Mouse (Mus musculus): Measurements from ENCODE around the gene Prkacb.
"Not testable (repeated sequence)": the region's sequence is repeated elsewhere in the genome, so short reads cannot be mapped to it uniquely, and the experiment has no call there.

Prkacb gene

DNA sequence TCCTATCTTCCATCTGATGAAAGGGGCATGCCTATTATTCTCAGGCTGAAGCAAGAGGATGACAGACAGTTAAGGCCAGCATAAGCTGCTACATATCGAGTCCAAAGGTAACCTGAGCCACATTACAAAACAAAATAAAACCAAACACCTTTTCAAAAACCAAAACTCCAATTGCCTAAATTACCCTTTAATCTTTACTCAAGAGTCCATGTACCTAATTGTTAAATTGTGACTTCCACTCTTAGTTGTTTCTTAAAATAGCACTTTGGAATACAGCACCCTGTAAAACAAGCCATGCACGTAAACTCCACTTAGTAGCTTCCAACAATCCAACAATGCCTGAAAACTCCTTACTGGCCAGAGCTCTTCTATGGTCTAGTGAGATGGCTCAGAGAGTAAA is 34.3 kb downstream of the Prkacb start:
- no peak for DNase-seq (ENCODE audit: low spot score)

DNA sequence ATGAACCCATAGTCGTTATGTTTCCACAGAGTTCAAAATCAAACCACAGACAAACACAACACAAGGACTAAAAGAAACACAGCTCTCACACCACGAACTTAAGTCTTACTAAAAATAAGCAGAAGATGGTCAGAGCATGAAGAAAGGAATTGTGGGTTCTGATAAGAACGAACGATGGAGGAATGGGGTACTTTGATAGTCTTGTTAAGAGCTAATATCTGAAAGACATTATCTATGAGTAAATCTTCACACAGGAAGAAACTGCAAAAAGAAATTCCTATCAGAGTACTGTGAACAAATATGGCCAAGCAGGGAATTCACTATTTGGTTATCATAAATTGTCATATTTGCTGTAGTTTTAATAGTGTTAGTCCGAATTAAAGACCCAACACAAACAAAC is 36.1 kb downstream of the Prkacb start:
- DNase-seq (ENCODE audit: low spot score): no peak

DNA sequence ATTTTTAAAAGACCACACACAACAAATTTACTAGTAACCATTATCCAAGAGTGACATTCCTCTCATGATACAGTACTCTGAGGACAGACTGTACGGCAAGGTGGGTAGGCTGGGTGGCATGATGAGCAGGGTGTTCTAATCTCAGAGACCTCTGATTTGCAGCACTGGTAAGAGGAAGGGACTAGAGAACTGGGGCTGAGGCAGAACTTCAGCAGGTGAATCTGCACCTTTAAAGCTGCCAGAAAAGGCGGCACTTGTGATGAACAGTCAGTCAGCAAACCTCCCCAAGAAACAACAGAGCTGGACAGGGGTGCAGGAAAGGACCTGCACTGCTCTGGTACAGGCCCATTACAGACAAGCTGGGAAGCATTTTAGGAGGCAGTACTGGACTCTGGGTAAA is 41.9 kb downstream of the Prkacb start:
- DNase-seq (ENCODE audit: low spot score): no peak

DNA sequence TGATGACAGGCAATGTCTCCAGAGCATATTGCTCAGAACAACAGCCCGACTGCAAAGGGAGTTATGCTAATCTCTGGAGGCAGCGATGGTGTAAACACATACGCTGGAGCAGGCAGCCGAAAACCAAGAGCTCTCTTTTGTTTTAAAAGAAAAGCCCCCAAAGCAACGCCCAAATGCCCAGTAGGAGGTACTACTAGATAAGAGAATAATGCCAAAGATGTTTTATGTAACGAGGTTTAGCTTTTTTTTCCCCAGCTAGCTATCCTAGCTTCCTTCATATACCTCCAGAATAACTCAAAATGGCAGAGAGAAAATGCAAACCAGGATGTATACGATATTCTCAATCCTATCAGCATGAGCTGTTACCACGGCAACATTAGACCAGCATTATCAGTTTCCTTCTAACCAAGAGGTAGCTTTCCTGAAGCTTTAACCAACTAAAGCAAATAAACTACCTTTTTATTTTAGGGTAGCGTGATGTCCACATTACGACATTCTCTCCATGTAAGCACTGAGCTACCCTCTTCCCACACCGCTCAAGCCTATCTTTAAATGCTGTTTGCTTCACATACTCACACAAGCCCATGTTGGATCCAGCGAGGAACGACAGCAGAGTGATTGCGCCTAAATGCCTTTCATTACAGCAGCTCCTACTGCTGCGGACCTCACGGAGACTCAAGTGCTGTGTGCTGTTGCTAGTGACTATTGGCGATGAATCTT is 42.7 kb downstream of the Prkacb start:
- no peak for DNase-seq (ENCODE audit: low spot score)

DNA sequence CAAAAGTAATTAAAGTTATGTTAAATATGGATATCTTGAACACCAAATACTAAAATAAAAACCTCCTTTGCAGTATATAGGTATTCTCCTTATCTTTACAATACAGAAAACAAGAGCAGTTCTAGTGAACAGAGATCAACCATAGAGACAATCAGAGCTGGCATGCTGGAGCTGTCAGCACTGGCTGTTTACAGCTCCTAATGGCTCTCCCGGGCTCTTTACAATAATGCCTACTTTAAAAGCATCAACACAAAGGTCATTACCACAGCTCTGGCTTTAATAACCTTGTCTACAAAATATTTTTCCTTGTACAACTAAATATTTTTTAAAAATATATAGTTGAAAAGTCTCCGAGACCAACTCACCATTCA is 43.2 kb downstream of the Prkacb start:
- no peak for DNase-seq (ENCODE audit: low spot score)

GRCm38 (mm10) chr3:146768921-146769320 is 43.9 kb downstream of the Prkacb start:
- no peak for DNase-seq (ENCODE audit: low spot score)

DNA sequence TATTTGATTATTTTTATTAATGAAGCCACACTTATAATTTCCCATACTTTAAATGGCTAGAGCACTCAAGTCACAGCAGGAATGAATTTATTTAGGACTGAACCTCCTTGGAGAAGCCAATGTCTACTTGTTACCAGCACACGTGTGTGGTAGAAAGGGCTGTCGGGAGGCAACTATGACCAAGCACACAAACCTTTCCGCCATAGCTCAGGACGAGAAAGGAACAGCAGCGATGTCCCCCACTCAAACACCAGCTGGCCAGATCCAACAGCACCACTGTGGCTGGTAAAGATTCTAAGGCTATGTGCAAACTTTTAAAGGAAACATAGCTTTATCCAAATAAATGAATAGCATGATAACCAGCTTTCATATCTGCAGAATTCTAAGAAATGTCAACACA is 44.4 kb downstream of the Prkacb start:
- no peak for DNase-seq (ENCODE audit: low spot score)

DNA sequence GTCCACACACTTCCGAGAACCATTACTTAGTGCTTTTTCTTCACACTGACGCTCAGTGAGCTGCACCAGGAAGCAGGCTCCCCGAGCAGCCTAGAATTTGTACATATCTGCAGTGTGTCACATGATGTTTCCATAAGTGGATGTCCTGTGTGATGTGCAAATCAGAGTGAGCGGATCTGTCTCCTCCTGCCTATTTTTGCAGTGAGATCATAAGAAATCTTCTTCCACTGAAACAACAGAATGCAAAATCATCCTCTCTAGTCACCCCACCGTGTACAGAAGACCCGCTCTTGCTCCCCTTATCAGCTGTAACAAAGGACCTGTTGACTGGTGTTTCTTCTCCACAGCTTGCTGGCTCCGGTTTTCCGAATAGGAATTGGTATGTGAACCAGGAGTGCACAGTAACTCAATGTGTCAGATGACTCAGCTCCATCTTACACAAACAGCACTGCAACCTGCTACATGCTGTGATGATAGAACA is 46.0 kb downstream of the Prkacb start:
- DNase-seq (ENCODE audit: low spot score): no peak

DNA sequence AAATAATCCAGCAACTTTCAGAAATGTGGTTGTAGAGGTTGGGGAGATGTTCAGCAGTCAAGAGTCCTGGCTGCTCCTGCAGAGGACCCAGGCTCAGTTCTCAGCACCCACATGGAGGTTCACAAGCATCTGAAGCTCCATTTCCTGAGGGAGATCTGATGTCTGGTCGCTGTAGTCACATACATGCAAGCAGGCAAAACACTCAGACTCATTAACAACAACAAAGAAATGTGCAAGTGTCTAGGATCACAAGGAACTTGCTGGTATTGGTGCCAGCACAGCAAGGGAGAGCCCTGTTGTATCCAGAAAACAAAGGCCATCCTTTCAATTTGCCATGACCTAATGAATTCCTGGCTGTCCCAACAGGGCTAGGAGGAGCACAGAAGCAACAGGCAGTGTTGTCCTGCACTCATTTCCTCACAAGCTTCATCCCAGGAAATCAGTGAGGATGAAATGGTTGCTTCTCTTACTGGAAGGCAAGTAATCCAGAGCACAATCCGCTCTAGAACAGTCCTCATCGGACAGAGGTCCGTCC is 46.7 kb downstream of the Prkacb start:
- DNase-seq (ENCODE audit: low spot score): no peak

- DNase-seq (ENCODE audit: low spot score): no peak
These were observed 47.8 kb downstream of the Prkacb start for GRCm38 (mm10) chr3:146764871-146765529.

DNA sequence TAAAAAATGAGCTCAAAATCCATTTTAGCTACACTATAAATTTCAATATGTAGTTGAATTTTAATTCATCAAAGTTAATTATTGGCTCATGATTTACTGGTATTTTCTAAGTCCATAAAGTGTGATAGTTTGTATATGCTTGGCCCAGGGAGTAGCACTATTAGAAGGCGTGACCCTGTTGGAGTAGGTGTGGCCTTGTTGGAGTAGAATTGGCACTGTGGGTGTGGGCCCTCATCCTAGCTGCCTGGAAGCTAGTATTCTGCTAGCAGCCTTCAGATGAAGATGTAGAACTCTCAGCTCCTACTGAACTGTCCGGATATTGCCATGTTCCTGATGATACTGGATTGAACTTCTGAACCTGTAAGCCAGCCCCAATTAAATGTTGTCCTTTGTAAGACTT is 49.7 kb downstream of the Prkacb start:
- DNase-seq (ENCODE audit: low spot score): not testable (repeated sequence)

DNA sequence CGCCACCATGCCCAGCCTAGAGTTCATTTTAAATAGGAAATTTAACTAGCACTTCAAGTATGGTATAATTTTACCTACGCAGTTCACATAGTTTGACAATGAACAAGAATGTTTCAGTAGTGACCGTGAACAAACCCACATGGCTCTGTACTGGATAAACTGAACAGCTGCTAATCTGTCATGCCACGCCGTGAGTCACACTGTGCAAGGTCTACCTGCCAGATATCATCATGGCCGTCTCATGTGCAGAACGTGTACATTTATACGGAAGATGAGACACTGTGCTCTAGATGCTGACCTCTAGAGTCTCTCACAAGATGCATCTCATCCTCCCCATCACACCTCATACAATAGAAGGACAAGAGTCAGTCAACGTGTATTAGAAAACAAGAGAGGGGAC is 51.5 kb downstream of the Prkacb start:
- no peak for DNase-seq (ENCODE audit: low spot score)

GRCm38 (mm10) chr3:146757970-146758960 is 54.5 kb downstream of the Prkacb start:
- no peak for DNase-seq (ENCODE audit: low spot score)

DNA sequence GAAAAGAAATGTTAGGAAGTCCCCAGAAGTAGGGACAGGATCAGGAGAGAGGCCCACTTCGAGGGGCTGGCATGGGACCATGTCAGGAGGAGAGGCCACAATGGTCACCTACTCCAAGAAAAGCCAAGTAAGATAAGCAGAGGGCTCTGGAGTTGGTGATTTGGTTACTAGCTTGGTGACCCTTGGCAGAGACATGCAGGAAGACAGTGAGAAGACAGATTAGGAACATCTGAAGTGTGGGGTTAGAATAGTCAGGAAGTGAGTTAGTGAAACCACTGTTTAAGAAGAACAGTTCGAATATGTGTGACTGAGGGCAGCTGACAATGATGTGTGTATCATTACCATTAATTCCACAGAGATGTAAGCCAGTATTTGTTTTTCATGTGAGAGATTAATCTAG is 58.5 kb downstream of the Prkacb start:
- no peak for DNase-seq (ENCODE audit: low spot score)

- DNase-seq (ENCODE audit: low spot score): no peak
These were observed 71.1 kb downstream of the Prkacb start for GRCm38 (mm10) chr3:146741564-146742202.

- DNase-seq (ENCODE audit: low spot score): no peak
These were observed 71.6 kb downstream of the Prkacb start for GRCm38 (mm10) chr3:146741158-146741557.

GRCm38 (mm10) chr3:146736186-146736585 is 76.6 kb downstream of the Prkacb start:
- DNase-seq (ENCODE audit: low spot score): not testable (repeated sequence)

GRCm38 (mm10) chr3:146735657-146736056 is 77.1 kb downstream of the Prkacb start:
- DNase-seq (ENCODE audit: low spot score): no peak

- no peak for DNase-seq (ENCODE audit: low spot score)
These were observed 77.7 kb downstream of the Prkacb start for GRCm38 (mm10) chr3:146734907-146735629.

- no peak for DNase-seq (ENCODE audit: low spot score)
These were observed 81.3 kb downstream of the Prkacb start for GRCm38 (mm10) chr3:146731499-146731898.

- no peak for DNase-seq (ENCODE audit: low spot score)
These were observed 89.8 kb downstream of the Prkacb start for GRCm38 (mm10) chr3:146723037-146723436.

Data from lung, postnatal 25 days (tissue).